Mouse (Mus musculus) neural tube, embryonic 15.5 days (tissue): Measurements from ENCODE around the gene Lurap1l. TPM values are rescaled to one million over a fixed set of nuclear protein-coding genes. Genes with fewer than 3 reads are reported as not detected.
"Not testable (repeated sequence)": the region's sequence is repeated elsewhere in the genome, so short reads cannot be mapped to it uniquely, and the experiment has no call there.

Source experiments
- ATAC-seq: fragments of 200-750 bp; cut with Nextera tagmentation; 2 replicates; pipeline ENCODE4 v1.8.0; 2017; ENCODE audit warnings: mild to moderate bottlenecking, moderate TSS enrichment, moderate library complexity; ENCODE audit not compliant: low FRiP score
- H3K27ac ChIP-seq: fragments of 300-500 bp; sonication (generic); replicated peaks from 2 replicates; pipeline ENCODE4 v1.5.1; 2015; ENCODE audit warnings: mild to moderate bottlenecking, inconsistent platforms
- H3K27me3 ChIP-seq: fragments of 300-500 bp; sonication (generic); replicated peaks from 2 replicates; pipeline ENCODE4 v1.6.1; 2015; ENCODE audit warnings: inconsistent platforms
- H3K36me3 ChIP-seq: fragments of 300-500 bp; sonication (generic); 2 replicates; pipeline ENCODE4 v1.6.1; 2015; ENCODE audit warnings: inconsistent platforms
- H3K4me1 ChIP-seq: fragments of 300-500 bp; sonication (generic); 2 replicates; pipeline ENCODE4 v1.6.1; 2015; ENCODE audit warnings: inconsistent platforms
- H3K4me2 ChIP-seq: fragments of 300-500 bp; sonication (generic); 2 replicates; pipeline ENCODE4 v1.6.1; 2015; ENCODE audit warnings: inconsistent platforms, mild to moderate bottlenecking, moderate library complexity
- H3K4me3 ChIP-seq: fragments of 300-500 bp; sonication (generic); replicated peaks from 2 replicates; pipeline ENCODE4 v1.5.1; 2015; ENCODE audit warnings: mild to moderate bottlenecking, inconsistent platforms
- H3K9ac ChIP-seq: fragments of 300-500 bp; sonication (generic); replicated peaks from 2 replicates; pipeline ENCODE4 v1.6.1; 2015; ENCODE audit warnings: mild to moderate bottlenecking, inconsistent platforms
- H3K9me3 ChIP-seq: fragments of 300-500 bp; sonication (generic); replicated peaks from 2 replicates; pipeline ENCODE4 v1.6.1; 2016; ENCODE audit warnings: inconsistent platforms
- WGBS: fragments of 180-500 bp; shearing (Covaris S2); methylation state at CpG from one replicate; pipeline ENCODE4 v1.1.7; 2015; ENCODE audit warnings: mixed read lengths; 5-methylcytosine and 5-hydroxymethylcytosine counted together
- polyA plus RNA-seq: library from polyadenylated mRNA; unstranded; fragments of >200 nt; fragmentation: Nextera tagmentation; extraction: Ambion mirVana; gene quantifications from 2 replicates; pipeline ENCODE4 v1.2.1, GENCODE M21; 2015

Lurap1l gene
- polyA plus RNA-seq, 1 experiment from 2014 or later = 14.7 TPM

- H3K4me2 ChIP-seq = no peak overlapping the region
- H3K27ac ChIP-seq = no peak overlapping the region
- H3K9ac ChIP-seq = no peak overlapping the region
- WGBS = 96% methylated on average over 6 of the region's 6 CpGs
- H3K4me1 ChIP-seq = no peaks in the 10 kb centered on the region
- H3K36me3 ChIP-seq = no peaks in the 10 kb centered on the region
- H3K4me3 ChIP-seq = no peak overlapping the region
- H3K9me3 ChIP-seq = no peaks in the 10 kb centered on the region
- no peak for ATAC-seq
- no peaks in the 10 kb centered on the region for H3K27me3 ChIP-seq
Observed at GRCm38 (mm10) chr4:80891004-80891403, 19.4 kb upstream of the Lurap1l start.

GRCm38 (mm10) chr4:80895278-80895894 is 15.1 kb upstream of the Lurap1l start:
- Histone ChIP-seq H3K36me3 (no peaks in the 10 kb centered on the region), H3K27ac (no peak overlapping the region), H3K9ac (no peak overlapping the region), H3K27me3 (no peaks in the 10 kb centered on the region), H3K9me3 (no peaks in the 10 kb centered on the region), H3K4me3 (no peak overlapping the region), H3K4me1 (no peaks in the 10 kb centered on the region), H3K4me2 (no peak overlapping the region)
- 71% methylated on average over 4 of the region's 4 CpGs for whole genome bisulfite sequencing
- ATAC-seq = no peak

GRCm38 (mm10) chr4:80906726-80907125 is 3.7 kb upstream of the Lurap1l start:
- Histone ChIP-seq H3K9me3 (no peaks in the 10 kb centered on the region), H3K27ac (no peak overlapping the region), H3K36me3 (no peaks in the 10 kb centered on the region), H3K4me2 (no peak overlapping the region), H3K4me1 (peaks cover 2% of the 10 kb centered on the region; the same call in 1 of the 2 replicates), H3K9ac (no peak overlapping the region), H3K4me3 (no peak overlapping the region), H3K27me3 (0 out of 2 replicates have a peak, but pooled peaks cover 2% of the 10 kb centered on the region)
- 81% methylated on average over 3 of the region's 3 CpGs for WGBS
- ATAC-seq = no peak

- Histone ChIP-seq H3K4me2 (no peak overlapping the region), H3K36me3 (no peaks in the 10 kb centered on the region), H3K9me3 (no peaks in the 10 kb centered on the region), H3K27me3 (0 out of 2 replicates have a peak, but pooled peaks cover 2% of the 10 kb centered on the region), H3K4me3 (no peak overlapping the region), H3K9ac (no peak overlapping the region), H3K4me1 (peaks cover 3% of the 10 kb centered on the region), H3K27ac (no peak overlapping the region)
- ATAC-seq = no peak
- 83% methylated on average over 5 of the region's 5 CpGs for WGBS
Observed at GRCm38 (mm10) chr4:80907973-80908372, 2.5 kb upstream of the Lurap1l start.

GRCm38 (mm10) chr4:80908902-80909301 is 1.5 kb upstream of the Lurap1l start:
- no peak overlapping the region for H3K4me3 ChIP-seq
- H3K9me3 ChIP-seq = no peaks in the 10 kb centered on the region
- no peaks in the 10 kb centered on the region for H3K36me3 ChIP-seq
- 81% methylated on average over 4 of the region's 4 CpGs for WGBS
- H3K27ac ChIP-seq = no peak overlapping the region
- H3K27me3 ChIP-seq = 0 out of 2 replicates have a peak, but pooled peaks cover 2% of the 10 kb centered on the region
- H3K4me1 ChIP-seq = peaks cover 7% of the 10 kb centered on the region
- no peak overlapping the region for H3K4me2 ChIP-seq
- no peak overlapping the region for H3K9ac ChIP-seq
- ATAC-seq = no peak

- H3K27ac ChIP-seq = peak overlapping the region; percentile 92
- H3K4me3 ChIP-seq = peak overlapping the region; percentile 70
- H3K9me3 ChIP-seq = no peaks in the 10 kb centered on the region
- peak overlapping the region; percentile 64 for H3K4me2 ChIP-seq
- WGBS = under 1% methylated on average over 58 of the region's 58 CpGs
- peaks cover 11% of the 10 kb centered on the region for H3K4me1 ChIP-seq
- no peaks in the 10 kb centered on the region for H3K36me3 ChIP-seq
- H3K9ac ChIP-seq = peak overlapping the region; percentile 79
- 0 out of 2 replicates have a peak, but pooled peaks cover 2% of the 10 kb centered on the region for H3K27me3 ChIP-seq
- peak; percentile 84 for ATAC-seq
Observed at GRCm38 (mm10) chr4:80910871-80911701, 640 bp downstream of the Lurap1l start.

- H3K4me2 ChIP-seq = peak overlapping the region; percentile 64
- H3K4me3 ChIP-seq = peak overlapping the region; percentile 70
- H3K27me3 ChIP-seq = 0 out of 2 replicates have a peak, but pooled peaks cover 2% of the 10 kb centered on the region
- H3K9me3 ChIP-seq = no peaks in the 10 kb centered on the region
- peaks cover 11% of the 10 kb centered on the region for H3K4me1 ChIP-seq
- under 1% methylated on average over 23 of the region's 27 CpGs for WGBS
- peak overlapping the region; percentile 79 for H3K9ac ChIP-seq
- peak overlapping the region; percentile 92 for H3K27ac ChIP-seq
- peak; percentile 92 for ATAC-seq
- H3K36me3 ChIP-seq = no peaks in the 10 kb centered on the region
Observed at GRCm38 (mm10) chr4:80911706-80912540, 1.5 kb downstream of the Lurap1l start.

- Histone ChIP-seq H3K4me1 (peaks cover 11% of the 10 kb centered on the region), H3K4me3 (no peak overlapping the region), H3K4me2 (no peak overlapping the region), H3K36me3 (no peaks in the 10 kb centered on the region), H3K9me3 (no peaks in the 10 kb centered on the region), H3K9ac (no peak overlapping the region), H3K27ac (no peak overlapping the region), H3K27me3 (no peaks in the 10 kb centered on the region)
- 86% methylated on average over 2 of the region's 2 CpGs for WGBS
- ATAC-seq = no peak
Observed at GRCm38 (mm10) chr4:80915211-80915610, 4.8 kb downstream of the Lurap1l start.

GRCm38 (mm10) chr4:80916695-80917094 is 6.2 kb downstream of the Lurap1l start:
- no peak overlapping the region for H3K4me3 ChIP-seq
- no peak for ATAC-seq
- no peak overlapping the region for H3K4me2 ChIP-seq
- WGBS = 61% methylated on average over 3 of the region's 3 CpGs
- H3K9ac ChIP-seq = no peak overlapping the region
- H3K9me3 ChIP-seq = no peaks in the 10 kb centered on the region
- H3K36me3 ChIP-seq = no peaks in the 10 kb centered on the region
- no peaks in the 10 kb centered on the region for H3K27me3 ChIP-seq
- no peak overlapping the region for H3K27ac ChIP-seq
- H3K4me1 ChIP-seq = peaks cover 9% of the 10 kb centered on the region

GRCm38 (mm10) chr4:80917128-80917527 is 6.7 kb downstream of the Lurap1l start:
- not testable (repeated sequence) for H3K27ac ChIP-seq, H3K36me3 ChIP-seq, H3K27me3 ChIP-seq, H3K4me1 ChIP-seq, ATAC-seq, H3K4me2 ChIP-seq, H3K4me3 ChIP-seq, H3K9me3 ChIP-seq, H3K9ac ChIP-seq
- WGBS = 69% methylated on average over 1 of the region's 1 CpGs

- Histone ChIP-seq H3K36me3 (no peaks in the 10 kb centered on the region), H3K9me3 (no peaks in the 10 kb centered on the region), H3K4me3 (no peak overlapping the region), H3K9ac (no peak overlapping the region), H3K4me2 (no peak overlapping the region), H3K27ac (no peak overlapping the region), H3K27me3 (no peaks in the 10 kb centered on the region), H3K4me1 (peaks cover 9% of the 10 kb centered on the region)
- no peak for ATAC-seq
- WGBS = 84% methylated on average over 3 of the region's 3 CpGs
Observed at GRCm38 (mm10) chr4:80917812-80918211, 7.4 kb downstream of the Lurap1l start.
